Mouse (Mus musculus): Measurements from ENCODE around the gene Apbb2. TPM values are rescaled to one million over a fixed set of nuclear protein-coding genes. Genes with fewer than 3 reads are reported as not detected.

Gene Apbb2
- total and polyA plus RNA-seq, 3 experiments: 26.7 to 40.0 (median 39.9) TPM

DNA sequence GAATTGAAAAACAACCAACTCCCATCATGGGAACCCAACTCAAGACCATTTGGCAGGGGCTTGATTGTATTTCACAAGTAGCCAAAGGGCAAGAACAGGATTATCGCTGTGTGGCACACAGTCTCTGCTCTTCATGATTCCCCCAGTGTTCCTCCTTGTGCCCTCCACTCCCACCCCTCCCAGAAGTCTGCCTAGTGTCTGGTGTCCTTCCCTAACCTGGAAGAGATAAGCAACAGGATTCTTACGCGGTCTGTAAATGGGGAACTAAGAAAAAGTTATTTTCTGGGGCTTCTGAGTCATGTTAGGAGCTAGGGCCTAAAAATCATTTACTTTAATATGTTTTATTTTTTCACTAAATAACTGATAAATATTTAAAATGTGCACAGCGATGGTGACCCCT lies 323.6 kb downstream of the Apbb2 start:
- Histone ChIP-seq H3K9ac (ENCODE audit: low read depth, low read length) (no peak overlapping the region), H3K79me2 (replicated peaks; ENCODE audit: control insufficient read depth, insufficient read depth, low read length) (no peaks in the 10 kb centered on the region), H3K36me3 (ENCODE audit: control insufficient read depth, insufficient read depth, low read length) (no peaks in the 10 kb centered on the region), H3K27ac (no peak overlapping the region), H3K27me3 (ENCODE audit: control insufficient read depth, insufficient read depth, low read length) (no peaks in the 10 kb centered on the region), H3K4me1 (ENCODE audit: control insufficient read depth, insufficient read depth, low read length) (no peaks in the 10 kb centered on the region; the same call in 1 of the 2 replicates), H3K4me3 (no peak overlapping the region)
- no peak for DNase-seq
- intact Hi-C loops (cut with DNase I): no loop called here
- WGBS: 83% methylated on average over 4 of the region's 4 CpGs
- TF ChIP-seq POLR2A (IDR thresholded peaks at IDR 0.05; ENCODE audit: insufficient read depth, low read depth, low read length) (no peak), CTCF (IDR thresholded peaks at IDR 0.05) (no peak), EP300 (IDR thresholded peaks at IDR 0.05; ENCODE audit: insufficient read depth, low read depth, low read length) (no peak)

DNA sequence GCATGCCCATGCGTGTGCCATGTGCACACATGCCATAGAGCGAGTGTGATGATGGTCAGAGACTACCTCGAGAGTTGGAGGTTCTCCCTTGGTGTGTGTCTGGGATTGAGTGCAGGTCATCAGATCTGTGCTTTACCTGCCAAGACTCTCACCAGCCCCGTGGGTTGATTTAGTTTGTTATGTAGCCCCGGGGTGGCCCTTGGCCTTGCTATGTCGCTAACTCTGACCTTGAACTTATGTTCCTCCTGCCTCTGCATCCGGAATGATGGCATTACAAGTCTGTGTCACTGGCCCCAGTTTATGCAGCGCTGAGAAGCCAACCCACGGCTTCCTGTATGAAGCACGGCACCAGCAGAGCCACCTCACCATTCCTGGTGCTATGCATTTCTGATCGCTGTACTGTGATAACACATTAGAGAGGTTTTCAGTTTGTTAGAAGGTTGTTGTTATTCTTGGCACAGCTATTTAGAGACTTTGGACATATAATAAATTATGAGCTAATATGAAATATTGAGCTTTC lies 324.4 kb downstream of the Apbb2 start:
- H3K4me3 ChIP-seq: no peak overlapping the region
- H3K4me1 ChIP-seq (ENCODE audit: control insufficient read depth, insufficient read depth, low read length): no peaks in the 10 kb centered on the region; the same call in 1 of the 2 replicates
- TF ChIP-seq EP300 (IDR thresholded peaks at IDR 0.05; ENCODE audit: insufficient read depth, low read depth, low read length) (no peak), CTCF (IDR thresholded peaks at IDR 0.05) (no peak), POLR2A (IDR thresholded peaks at IDR 0.05; ENCODE audit: insufficient read depth, low read depth, low read length) (no peak)
- H3K9ac ChIP-seq (ENCODE audit: low read depth, low read length): no peak overlapping the region
- no peaks in the 10 kb centered on the region for H3K27me3 ChIP-seq (ENCODE audit: control insufficient read depth, insufficient read depth, low read length)
- DNase-seq: no peak
- no peaks in the 10 kb centered on the region for H3K36me3 ChIP-seq (ENCODE audit: control insufficient read depth, insufficient read depth, low read length)
- intact Hi-C loops (cut with DNase I): no loop called here
- H3K27ac ChIP-seq: no peak overlapping the region
- 69% methylated on average over 11 of the region's 11 CpGs for WGBS
- no peaks in the 10 kb centered on the region for H3K79me2 ChIP-seq (replicated peaks; ENCODE audit: control insufficient read depth, insufficient read depth, low read length)

DNA sequence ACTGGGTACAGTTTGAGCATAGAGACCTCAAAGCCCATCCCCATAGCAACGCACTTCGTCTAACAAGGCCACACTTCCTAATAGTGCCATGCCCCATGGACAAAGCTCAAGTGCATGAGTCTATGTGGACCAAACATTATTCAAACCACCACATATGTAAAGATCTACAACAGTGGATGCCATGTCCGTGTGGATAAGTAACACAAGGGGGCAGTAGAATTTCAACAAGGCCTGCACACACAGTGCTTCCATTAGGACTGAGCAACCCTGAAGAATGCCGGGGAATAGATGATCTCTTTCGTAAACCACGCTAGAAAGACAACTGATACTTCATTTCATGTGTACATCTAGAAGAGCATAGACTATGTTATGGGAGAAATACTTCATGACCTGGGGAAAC lies 337.8 kb downstream of the Apbb2 start:
- no peaks in the 10 kb centered on the region for H3K4me1 ChIP-seq (ENCODE audit: control insufficient read depth, insufficient read depth, low read length)
- no peak overlapping the region for H3K9ac ChIP-seq (ENCODE audit: low read depth, low read length)
- H3K36me3 ChIP-seq (ENCODE audit: control insufficient read depth, insufficient read depth, low read length): no peaks in the 10 kb centered on the region
- no peak overlapping the region for H3K4me3 ChIP-seq
- DNase-seq: no peak
- whole genome bisulfite sequencing: 80% methylated on average over 6 of the region's 6 CpGs
- H3K27ac ChIP-seq: no peak overlapping the region
- no peaks in the 10 kb centered on the region for H3K27me3 ChIP-seq (ENCODE audit: control insufficient read depth, insufficient read depth, low read length)
- TF ChIP-seq CTCF (IDR thresholded peaks at IDR 0.05) (peak; percentile 71), POLR2A (IDR thresholded peaks at IDR 0.05; ENCODE audit: insufficient read depth, low read depth, low read length) (no peak)
- no peaks in the 10 kb centered on the region for H3K79me2 ChIP-seq (replicated peaks; ENCODE audit: control insufficient read depth, insufficient read depth, low read length)
- intact Hi-C loops (cut with DNase I): loop anchor here (1.0 kb wide), 1 partner anchor 89 kb away; no protein-coding TSS in a partner anchor

DNA sequence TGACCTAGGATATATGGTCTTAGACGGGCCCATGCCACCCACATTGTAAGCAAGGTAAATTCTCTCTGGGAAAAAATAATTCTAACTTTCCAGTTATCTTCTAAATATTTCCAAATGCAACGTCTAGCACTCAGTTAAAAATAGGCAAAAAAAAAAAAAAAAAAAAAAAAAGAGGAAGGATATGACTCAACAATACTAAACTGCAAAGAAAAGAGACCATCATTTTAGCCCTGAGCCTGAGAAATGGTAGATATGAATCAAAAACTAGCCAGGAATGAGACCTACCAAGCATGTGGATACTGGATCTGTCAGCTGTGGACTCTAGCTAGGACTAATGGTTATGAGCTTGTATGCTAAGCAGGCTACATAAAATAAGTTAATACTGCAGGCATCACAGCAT lies 338.9 kb downstream of the Apbb2 start:
- WGBS: 40% methylated on average over 2 of the region's 2 CpGs

DNA sequence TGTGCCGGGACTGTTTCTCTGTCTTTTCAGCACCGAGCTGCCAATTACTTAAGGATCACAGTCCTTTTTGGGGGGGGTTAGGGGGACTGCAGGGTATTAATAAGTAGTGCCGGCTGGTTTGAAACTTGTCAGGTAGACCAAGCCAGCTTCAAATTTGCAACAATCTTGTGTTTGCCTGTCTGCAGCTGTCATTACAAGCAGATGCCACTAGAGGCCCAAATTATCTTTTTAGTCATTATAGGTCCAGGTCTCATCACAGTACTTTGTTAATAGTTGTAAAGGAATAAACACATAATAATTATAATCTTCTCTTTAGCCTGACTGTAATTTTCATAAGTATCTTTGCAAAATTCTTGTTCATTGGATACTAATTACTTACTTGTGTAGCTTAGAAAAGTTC lies 344.2 kb downstream of the Apbb2 start:
- no peak for DNase-seq
- no peak overlapping the region for H3K27ac ChIP-seq
- TF ChIP-seq CTCF (IDR thresholded peaks at IDR 0.05) (peak; percentile 58), EP300 (IDR thresholded peaks at IDR 0.05; ENCODE audit: insufficient read depth, low read depth, low read length) (no peak)
- no peaks in the 10 kb centered on the region for H3K4me1 ChIP-seq (ENCODE audit: control insufficient read depth, insufficient read depth, low read length)
- intact Hi-C loops (cut with DNase I): no loop called here
- 53% methylated on average over 3 of the region's 3 CpGs for WGBS
- H3K4me3 ChIP-seq: no peak overlapping the region
- no peak overlapping the region for H3K9ac ChIP-seq (ENCODE audit: low read depth, low read length)
- no peaks in the 10 kb centered on the region for H3K36me3 ChIP-seq (ENCODE audit: control insufficient read depth, insufficient read depth, low read length)
- no peaks in the 10 kb centered on the region for H3K79me2 ChIP-seq (replicated peaks; ENCODE audit: control insufficient read depth, insufficient read depth, low read length)
- H3K27me3 ChIP-seq (ENCODE audit: control insufficient read depth, insufficient read depth, low read length): no peaks in the 10 kb centered on the region

More for the DNA sequence above, 338.9 kb downstream of the Apbb2 start:
- H3K79me2 ChIP-seq (replicated peaks; ENCODE audit: control insufficient read depth, insufficient read depth, low read length): no peaks in the 10 kb centered on the region
- no peak for DNase-seq
- no peaks in the 10 kb centered on the region for H3K27me3 ChIP-seq (ENCODE audit: control insufficient read depth, insufficient read depth, low read length)
- no peak for TF ChIP-seq POLR2A (IDR thresholded peaks at IDR 0.05; ENCODE audit: insufficient read depth, low read depth, low read length)
- no peak overlapping the region for H3K27ac ChIP-seq
- intact Hi-C loops (cut with DNase I): loop anchor here (1.0 kb wide), 1 partner anchor 90 kb away; no protein-coding TSS in a partner anchor
- H3K4me1 ChIP-seq (ENCODE audit: control insufficient read depth, insufficient read depth, low read length): no peaks in the 10 kb centered on the region
- no peaks in the 10 kb centered on the region for H3K36me3 ChIP-seq (ENCODE audit: control insufficient read depth, insufficient read depth, low read length)
- no peak overlapping the region for H3K4me3 ChIP-seq
- H3K9ac ChIP-seq (ENCODE audit: low read depth, low read length): no peak overlapping the region

DNA sequence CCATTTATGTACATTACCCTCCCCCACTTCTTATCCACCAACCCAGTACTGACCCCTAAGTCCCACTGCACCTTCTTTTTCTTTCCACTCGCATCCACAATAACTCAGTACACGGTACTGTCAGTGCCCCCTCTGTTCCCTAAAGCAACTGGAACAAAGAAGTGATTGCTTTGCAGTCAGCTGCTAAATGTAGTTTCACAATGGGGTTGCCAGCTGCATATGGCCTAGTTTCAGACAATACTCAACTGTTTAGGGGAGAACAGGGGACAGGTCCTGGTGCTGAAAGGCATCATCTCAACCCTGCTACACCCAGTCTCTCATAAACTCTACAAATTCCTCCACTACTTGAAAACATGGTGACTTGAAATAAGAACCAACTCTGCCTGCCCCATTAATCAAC lies 347.4 kb downstream of the Apbb2 start:
- Histone ChIP-seq H3K9ac (ENCODE audit: low read depth, low read length) (no peak overlapping the region), H3K36me3 (ENCODE audit: control insufficient read depth, insufficient read depth, low read length) (no peaks in the 10 kb centered on the region), H3K79me2 (replicated peaks; ENCODE audit: control insufficient read depth, insufficient read depth, low read length) (no peaks in the 10 kb centered on the region), H3K27ac (no peak overlapping the region), H3K4me3 (no peak overlapping the region), H3K4me1 (ENCODE audit: control insufficient read depth, insufficient read depth, low read length) (no peaks in the 10 kb centered on the region), H3K27me3 (ENCODE audit: control insufficient read depth, insufficient read depth, low read length) (no peaks in the 10 kb centered on the region)
- DNase-seq: no peak
- intact Hi-C loops (cut with DNase I): no loop called here
- TF ChIP-seq EP300 (IDR thresholded peaks at IDR 0.05; ENCODE audit: insufficient read depth, low read depth, low read length): no peak
- no peak for TF ChIP-seq CTCF (IDR thresholded peaks at IDR 0.05)
- no peak for TF ChIP-seq POLR2A (IDR thresholded peaks at IDR 0.05; ENCODE audit: insufficient read depth, low read depth, low read length)
- WGBS: 88% methylated on average over 2 of the region's 2 CpGs
